Mouse (Mus musculus) frontal cortex, adult (tissue): ENCODE results near the gene Olfr951.

Experiments
- ATAC-seq: cut with Nextera tagmentation; 2 replicates; pipeline ENCODE4 v1.9.2; 2017; ENCODE audit warnings: mild to moderate bottlenecking, moderate library complexity, mixed read lengths; ENCODE audit not compliant: low TSS enrichment

Gene Olfr951

GRCm38 (mm10) chr9:39387110-39387509, at the start of gene Olfr951:
Gene Olfr951 (plus strand): TSS chr9:39387410.
- ATAC-seq, result no peak

- ATAC-seq, result no peak
These were observed 39.8 kb downstream of the Olfr951 start, which contains the start of gene Olfr952 for GRCm38 (mm10) chr9:39427048-39427447. Gene Olfr952 (minus strand): TSS chr9:39427148.
